Mouse (Mus musculus): ENCODE results near the gene Parm1.

DNA sequence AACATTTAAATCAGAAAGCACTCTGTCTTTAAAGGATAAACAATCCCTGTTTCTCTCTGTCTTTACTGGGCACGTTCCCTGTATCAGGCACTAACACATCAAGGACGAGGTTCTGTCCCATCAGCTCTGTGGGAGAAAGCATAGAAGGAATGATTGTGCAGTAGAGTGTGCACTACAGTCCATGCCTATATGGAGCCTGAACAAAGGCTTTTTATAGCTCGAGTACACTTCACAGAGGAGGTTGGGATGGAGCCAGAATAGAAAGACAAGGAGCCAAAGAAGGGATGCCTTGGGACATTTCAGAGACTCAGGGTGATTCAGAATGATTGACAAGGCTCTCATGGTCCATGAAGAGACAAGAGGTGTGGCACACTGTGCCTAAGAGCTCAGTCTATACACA is 68.8 kb downstream of the Parm1 start:
- TF ChIP-seq MAX (IDR thresholded peaks at IDR 0.05) (no peak), USF1 (IDR thresholded peaks at IDR 0.05; ENCODE audit: low read depth) (no peak), CTCF (IDR thresholded peaks at IDR 0.05; ENCODE audit: control insufficient read depth, insufficient read depth, insufficient read length) (no peak), MYOG (IDR thresholded peaks at IDR 0.05; ENCODE audit: control insufficient read depth, extremely low read depth, insufficient read length) (no peak), CEBPB (IDR thresholded peaks at IDR 0.05; ENCODE audit: low read depth) (no peak), FOSL1 (IDR thresholded peaks at IDR 0.05; ENCODE audit: insufficient read depth, low read length, poor library complexity, severe bottlenecking) (no peak)

Data from C2C12 (cell line).